Comparison of ENCODE assay signal across 13 mouse cellular contexts in genomic region chr4:40725554-40725953, GRCm38 (mm10). TPM values are rescaled to one million over a fixed set of nuclear protein-coding genes. Genes with fewer than 3 reads are reported as not detected.
DNase-seq lines count a peak whose midpoint lies in the region; ATAC-seq lines count a peak whose summit lies in the region.
"Had no signal": no experiment of that assay in that cellular context is flagged by ENCODE, and none has a peak within 500 bp of the region (broad histone marks: within the 10 kb centered on the region; RNA-seq: fewer than 3 reads in every experiment).

No protein-coding gene starts in this region.

- no peaks in the 10 kb centered on the region for H3K27me3 ChIP-seq in hindbrain, embryonic 10.5 days (ENCODE audit: insufficient read depth, poor library complexity, severe bottlenecking)
- H3K27me3 ChIP-seq in hindbrain, embryonic 11.5 days (ENCODE audit: control insufficient read depth, insufficient read depth, low read length) = no peaks in the 10 kb centered on the region
- H3K27me3 ChIP-seq in midbrain, embryonic 15.5 days (replicated peaks) = no peaks in the 10 kb centered on the region
- H3K27me3 ChIP-seq in midbrain, embryonic 11.5 days (ENCODE audit: control insufficient read depth, insufficient read depth, low read length) = no peaks in the 10 kb centered on the region
- H3K27me3 ChIP-seq in hindbrain, embryonic 16.5 days (replicated peaks; ENCODE audit: control insufficient read depth, insufficient read depth, low read length) = no peaks in the 10 kb centered on the region
- no peaks in the 10 kb centered on the region for H3K27me3 ChIP-seq in neural tube, embryonic 14.5 days (ENCODE audit: control insufficient read depth, insufficient read depth, low read length)

- H3K27ac ChIP-seq in hindbrain, embryonic 10.5 days = no peak overlapping the region
- no peak overlapping the region for H3K27ac ChIP-seq in hindbrain, embryonic 11.5 days (ENCODE audit: low read depth, low read length)
- H3K27ac ChIP-seq in midbrain, embryonic 15.5 days = no peak overlapping the region
- no peak overlapping the region for H3K27ac ChIP-seq in midbrain, embryonic 11.5 days (ENCODE audit: low read depth, low read length)
- no peak overlapping the region for H3K27ac ChIP-seq in hindbrain, embryonic 16.5 days (ENCODE audit: low read depth, low read length)
- H3K27ac ChIP-seq in neural tube, embryonic 14.5 days (ENCODE audit: low read depth, low read length) = no peak overlapping the region

- H3K9me3 ChIP-seq in hindbrain, embryonic 10.5 days = no peaks in the 10 kb centered on the region
- no peaks in the 10 kb centered on the region for H3K9me3 ChIP-seq in hindbrain, embryonic 11.5 days (ENCODE audit: control insufficient read depth, low read length)
- H3K9me3 ChIP-seq in midbrain, embryonic 15.5 days = no peaks in the 10 kb centered on the region
- H3K9me3 ChIP-seq in midbrain, embryonic 11.5 days (ENCODE audit: control insufficient read depth, low read length) = no peaks in the 10 kb centered on the region
- no peaks in the 10 kb centered on the region for H3K9me3 ChIP-seq in hindbrain, embryonic 16.5 days (ENCODE audit: control insufficient read depth, low read length)
- H3K9me3 ChIP-seq in neural tube, embryonic 14.5 days (ENCODE audit: control insufficient read depth, low read length) = no peaks in the 10 kb centered on the region

- no peak for DNase-seq in hindbrain, embryonic 10.5 days (ENCODE audit: low spot score)
- no peak for DNase-seq in hindbrain, embryonic 11.5 days (ENCODE audit: low spot score)
- DNase-seq in midbrain, embryonic 11.5 days (ENCODE audit: low spot score, missing footprints) = no peak
- DNase-seq in ovary, adult 18-20 months (ENCODE audit: low spot score) = no peak
- DNase-seq in spleen, postnatal 10 days (ENCODE audit: low spot score in 2 of 2) = no peak
- DNase-seq: cerebellum, postnatal 10 days; heart, adult 18-20 months; layer of hippocampus, postnatal 36 days; lung, postnatal 10 days; right cerebral cortex, postnatal 14 days had no signal

- peaks cover 41% of the 10 kb centered on the region for H3K4me1 ChIP-seq in hindbrain, embryonic 10.5 days (replicated peaks)
- no peaks in the 10 kb centered on the region; the same call in 1 of the 2 replicates for H3K4me1 ChIP-seq in hindbrain, embryonic 11.5 days (replicated peaks; ENCODE audit: control insufficient read depth, insufficient read depth, low read length)
- H3K4me1 ChIP-seq in midbrain, embryonic 15.5 days = peaks cover 61% of the 10 kb centered on the region
- peaks cover 19% of the 10 kb centered on the region for H3K4me1 ChIP-seq in midbrain, embryonic 11.5 days (ENCODE audit: control insufficient read depth, insufficient read depth, low read length)
- H3K4me1 ChIP-seq in hindbrain, embryonic 16.5 days (ENCODE audit: control insufficient read depth, insufficient read depth, low read depth, low read length) = peaks cover 31% of the 10 kb centered on the region
- peaks cover 37% of the 10 kb centered on the region for H3K4me1 ChIP-seq in neural tube, embryonic 14.5 days (ENCODE audit: control insufficient read depth, insufficient read depth, low read length)

- peak overlapping the region; percentile 95; the same call in 1 of the 2 replicates for H3K4me3 ChIP-seq in hindbrain, embryonic 10.5 days
- no peak overlapping the region for H3K4me3 ChIP-seq in hindbrain, embryonic 11.5 days (ENCODE audit: low read depth, low read length)
- no peak overlapping the region for H3K4me3 ChIP-seq in midbrain, embryonic 15.5 days
- no peak overlapping the region for H3K4me3 ChIP-seq in midbrain, embryonic 11.5 days (ENCODE audit: low read depth, low read length)
- no peak overlapping the region for H3K4me3 ChIP-seq in hindbrain, embryonic 16.5 days (ENCODE audit: low read length)
- H3K4me3 ChIP-seq in neural tube, embryonic 14.5 days (ENCODE audit: low read depth, low read length) = no peak overlapping the region

- H3K4me2 ChIP-seq in hindbrain, embryonic 11.5 days (replicated peaks; ENCODE audit: low read depth, low read length) = no peak overlapping the region
- H3K4me2 ChIP-seq in midbrain, embryonic 15.5 days = peak overlapping the region; percentile 72
- H3K4me2 ChIP-seq in midbrain, embryonic 11.5 days = no peak overlapping the region
- peak overlapping the region; percentile 86; the same call in 1 of the 2 replicates for H3K4me2 ChIP-seq in hindbrain, embryonic 16.5 days (ENCODE audit: low read length)
- peak overlapping the region; percentile 81; the same call in 1 of the 2 replicates for H3K4me2 ChIP-seq in neural tube, embryonic 14.5 days (ENCODE audit: low read depth, low read length)

- H3K36me3 ChIP-seq in hindbrain, embryonic 10.5 days = peaks cover 66% of the 10 kb centered on the region
- H3K36me3 ChIP-seq in hindbrain, embryonic 11.5 days (ENCODE audit: control insufficient read depth, insufficient read depth, low read length) = peaks cover 4% of the 10 kb centered on the region; the same call in 1 of the 2 replicates
- H3K36me3 ChIP-seq in midbrain, embryonic 15.5 days (replicated peaks) = peaks cover 31% of the 10 kb centered on the region
- peaks cover 18% of the 10 kb centered on the region for H3K36me3 ChIP-seq in midbrain, embryonic 11.5 days (ENCODE audit: control insufficient read depth, insufficient read depth, low read length)
- peaks cover 31% of the 10 kb centered on the region for H3K36me3 ChIP-seq in hindbrain, embryonic 16.5 days (ENCODE audit: control insufficient read depth, insufficient read depth, low read length)
- H3K36me3 ChIP-seq in neural tube, embryonic 14.5 days (ENCODE audit: control insufficient read depth, insufficient read depth, low read length) = peaks cover 50% of the 10 kb centered on the region

- no peak for ATAC-seq in hindbrain, embryonic 11.5 days (ENCODE audit: low FRiP score)
- ATAC-seq in midbrain, embryonic 15.5 days (replicated peaks) = no peak
- no peak for ATAC-seq in midbrain, embryonic 11.5 days (ENCODE audit: low FRiP score)
- ATAC-seq in hindbrain, embryonic 16.5 days = no peak
- no peak for ATAC-seq in neural tube, embryonic 14.5 days (ENCODE audit: low read depth)

- no peak overlapping the region for H3K9ac ChIP-seq in hindbrain, embryonic 11.5 days (ENCODE audit: low read depth, low read length)
- 0 out of 2 replicates have a peak overlapping the region, but pooled peaks have one; percentile 16 for H3K9ac ChIP-seq in midbrain, embryonic 15.5 days
- no peak overlapping the region for H3K9ac ChIP-seq in midbrain, embryonic 11.5 days (ENCODE audit: low read length)
- no peak overlapping the region for H3K9ac ChIP-seq in hindbrain, embryonic 16.5 days (ENCODE audit: low read depth, low read length)
- H3K9ac ChIP-seq in neural tube, embryonic 14.5 days (replicated peaks; ENCODE audit: low read depth, low read length) = no peak overlapping the region

RNA-seq across cellular contexts. Expression of gene Dnaja1, which starts 3.6 kb away (rescaled TPM):
- 514 and 598 TPM in 2 replicates for polyA plus RNA-seq in hindbrain, embryonic 10.5 days (2016; fragmentation: Nextera tagmentation; extraction: Ambion mirVana)
- polyA plus RNA-seq in hindbrain, embryonic 11.5 days (2014; fragmentation: Nextera tagmentation; extraction: Ambion mirVana) = 691 and 740 TPM in 2 replicates
- polyA plus RNA-seq in midbrain, embryonic 15.5 days (2015; fragmentation: Nextera tagmentation; extraction: Ambion mirVana) = 628 and 666 TPM in 2 replicates
- 710 and 762 TPM in 2 replicates for polyA plus RNA-seq in midbrain, embryonic 11.5 days (2014; fragmentation: Nextera tagmentation; extraction: Ambion mirVana)
- polyA plus RNA-seq in hindbrain, embryonic 16.5 days (2015; fragmentation: Nextera tagmentation; extraction: Ambion mirVana) = 625 and 673 TPM in 2 replicates
- 653 and 702 TPM in 2 replicates for polyA plus RNA-seq in neural tube, embryonic 14.5 days (2014; fragmentation: Nextera tagmentation; extraction: Ambion mirVana)

RNA-seq across cellular contexts. Expression of gene Aptx, which starts 22.6 kb away (rescaled TPM):
- 39.4 and 50.2 TPM in 2 replicates for polyA plus RNA-seq in hindbrain, embryonic 10.5 days (2016; fragmentation: Nextera tagmentation; extraction: Ambion mirVana)
- polyA plus RNA-seq in hindbrain, embryonic 11.5 days (2014; fragmentation: Nextera tagmentation; extraction: Ambion mirVana) = 50.4 and 51.5 TPM in 2 replicates
- 48.2 and 50.8 TPM in 2 replicates for polyA plus RNA-seq in midbrain, embryonic 15.5 days (2015; fragmentation: Nextera tagmentation; extraction: Ambion mirVana)
- 44.6 and 45.8 TPM in 2 replicates for polyA plus RNA-seq in midbrain, embryonic 11.5 days (2014; fragmentation: Nextera tagmentation; extraction: Ambion mirVana)
- polyA plus RNA-seq in hindbrain, embryonic 16.5 days (2015; fragmentation: Nextera tagmentation; extraction: Ambion mirVana) = 41.4 and 44.8 TPM in 2 replicates
- polyA plus RNA-seq in neural tube, embryonic 14.5 days (2014; fragmentation: Nextera tagmentation; extraction: Ambion mirVana) = 47.4 and 52.4 TPM in 2 replicates

RNA-seq across cellular contexts. Expression of gene Smu1, which starts 32.2 kb away (rescaled TPM):
- polyA plus RNA-seq in hindbrain, embryonic 10.5 days (2016; fragmentation: Nextera tagmentation; extraction: Ambion mirVana) = 172 and 189 TPM in 2 replicates
- 172 and 191 TPM in 2 replicates for polyA plus RNA-seq in hindbrain, embryonic 11.5 days (2014; fragmentation: Nextera tagmentation; extraction: Ambion mirVana)
- polyA plus RNA-seq in midbrain, embryonic 15.5 days (2015; fragmentation: Nextera tagmentation; extraction: Ambion mirVana) = 118 and 120 TPM in 2 replicates
- 192 and 194 TPM in 2 replicates for polyA plus RNA-seq in midbrain, embryonic 11.5 days (2014; fragmentation: Nextera tagmentation; extraction: Ambion mirVana)
- polyA plus RNA-seq in hindbrain, embryonic 16.5 days (2015; fragmentation: Nextera tagmentation; extraction: Ambion mirVana) = 119 and 120 TPM in 2 replicates
- polyA plus RNA-seq in neural tube, embryonic 14.5 days (2014; fragmentation: Nextera tagmentation; extraction: Ambion mirVana) = 117 and 125 TPM in 2 replicates

Comparison
In these comparisons a context has a peak if more than half of its experiments do, and no peak if none do; other contexts are left out.
1. H3K4me2 ChIP-seq: peak in midbrain, embryonic 15.5 days (single experiment), hindbrain, embryonic 16.5 days (single experiment) and neural tube, embryonic 14.5 days (single experiment); none in hindbrain, embryonic 11.5 days (single experiment) and midbrain, embryonic 11.5 days (single experiment).